Mouse (Mus musculus) brain, adult 2 months (tissue): ENCODE data around the gene Gcnt3.

Experiments used
- DNase-seq: peaks from one replicate; pipeline ENCODE4 v3.0.0; 2011; ENCODE audit warnings: low read depth, low spot score

Gcnt3 gene

GRCm38 (mm10) chr9:70007506-70008248, 30.2 kb downstream of the Gcnt3 start:
- no peak for DNase-seq

- DNase-seq = no peak
These were observed 30.9 kb downstream of the Gcnt3 start for GRCm38 (mm10) chr9:70006984-70007383.

- no peak for DNase-seq
These were observed 34.4 kb downstream of the Gcnt3 start for GRCm38 (mm10) chr9:70003516-70003915.

- DNase-seq = no peak
These were observed 38.6 kb downstream of the Gcnt3 start for GRCm38 (mm10) chr9:69999318-69999717.

GRCm38 (mm10) chr9:69994547-69994946, 43.3 kb downstream of the Gcnt3 start:
- peak; percentile 43 for DNase-seq

GRCm38 (mm10) chr9:69993479-69993878, 44.4 kb downstream of the Gcnt3 start:
- no peak for DNase-seq

GRCm38 (mm10) chr9:69992841-69993277, 45.0 kb downstream of the Gcnt3 start:
- no peak for DNase-seq

GRCm38 (mm10) chr9:69990346-69990745, 47.5 kb downstream of the Gcnt3 start:
- no peak for DNase-seq

GRCm38 (mm10) chr9:69989303-69990121, 48.4 kb downstream of the Gcnt3 start, which contains the start of gene Bnip2:
Gene Bnip2, plus strand, starts transcription at chr9:69989466.
- DNase-seq = peak; percentile 96

GRCm38 (mm10) chr9:69988706-69989302, 49.1 kb downstream of the Gcnt3 start:
- DNase-seq = no peak

- DNase-seq = peak; percentile 80
These were observed 50.3 kb downstream of the Gcnt3 start for GRCm38 (mm10) chr9:69987579-69987978.

- no peak for DNase-seq
These were observed 51.3 kb downstream of the Gcnt3 start for GRCm38 (mm10) chr9:69986571-69986970.

- DNase-seq = no peak
These were observed 51.8 kb downstream of the Gcnt3 start for GRCm38 (mm10) chr9:69986063-69986462.

GRCm38 (mm10) chr9:69985526-69985925, 52.4 kb downstream of the Gcnt3 start:
- no peak for DNase-seq
